In genomic region chr1:78422576-78422975, GRCm38 (mm10) we compare ENCODE assay signal across 18 mouse cellular contexts.
DNase-seq lines count a peak whose midpoint lies in the region; ATAC-seq lines count a peak whose summit lies in the region.
"Had no signal": no experiment of that assay in that cellular context is flagged by ENCODE, and none has a peak within 500 bp of the region (broad histone marks: within the 10 kb centered on the region; RNA-seq: fewer than 3 reads in every experiment).

No protein-coding gene starts in this region.

- ATAC-seq in activated CD4-positive, CD25-positive, alpha-beta regulatory T cell, adult 4 months = peak; percentile 94
- no peak for ATAC-seq in granulocyte monocyte progenitor cell, adult 5-6 weeks (replicated peaks; ENCODE audit: poor library complexity, severe bottlenecking)
- ATAC-seq: forebrain, postnatal 0 days; intestine, embryonic 16.5 days; Patski had no signal

- DNase-seq in lung, postnatal 36 days = peak; percentile 21
- DNase-seq in lung, adult 18-20 months = no peak
- peak; percentile 13 for DNase-seq in thymus, postnatal 0 days (ENCODE audit: low spot score)
- no peak for DNase-seq in thymus, postnatal 10 days (ENCODE audit: low spot score in 2 of 2)
- peak; percentile 71 to 74 for DNase-seq in spleen, postnatal 36 days (ENCODE audit: low spot score in 2 of 2)
- DNase-seq in frontal cortex, postnatal 25 days (ENCODE audit: low spot score in 2 of 2) = no peak
- DNase-seq: adrenal gland, postnatal 10 days; cerebellum, postnatal 10 days; embryo, embryonic 11 days; forebrain, postnatal 0 days; heart, postnatal 10 days; kidney, postnatal 4 days; liver, embryonic 13.5 days; right cerebral cortex, adult 18-20 months had no signal

Comparison
In these comparisons a context has a peak if more than half of its experiments do, and no peak if none do; other contexts are left out.
1. DNase-seq: peak in lung, postnatal 36 days (single experiment), thymus, postnatal 0 days (single experiment) and spleen, postnatal 36 days (2 of 2); none in lung, adult 18-20 months (0 of 2), thymus, postnatal 10 days (0 of 2) and frontal cortex, postnatal 25 days (0 of 2).